Mouse (Mus musculus) kidney, adult 18-20 months (tissue): ENCODE data around the gene Tmem106a.
"Not testable (repeated sequence)": the region's sequence is repeated elsewhere in the genome, so short reads cannot be mapped to it uniquely, and the experiment has no call there.

Experiments
- DNase-seq: peaks from one replicate; pipeline ENCODE4 v3.0.0; 2021

Gene Tmem106a

GRCm38 (mm10) chr11:101582054-101583035 is at the start of gene Tmem106a:
TSS of gene Tmem106a (plus strand) at chr11:101582242.
- peak; percentile 81 for DNase-seq

GRCm38 (mm10) chr11:101543533-101543932 is 38.5 kb upstream of the Tmem106a start:
- no peak for DNase-seq

GRCm38 (mm10) chr11:101544132-101544531 is 37.9 kb upstream of the Tmem106a start:
- DNase-seq = no peak

- DNase-seq = no peak
Measured at GRCm38 (mm10) chr11:101548526-101548925, 33.5 kb upstream of the Tmem106a start.

GRCm38 (mm10) chr11:101551751-101552475 is 30.1 kb upstream of the Tmem106a start, which contains the start of the genes Brca1 and Nbr1:
TSS of gene Brca1 (minus strand) at chr11:101551955.
TSS of gene Nbr1 (plus strand) at chr11:101552149.
- DNase-seq = peak; percentile 98

- DNase-seq = peak; percentile 97
Measured at GRCm38 (mm10) chr11:101552476-101553300, 29.4 kb upstream of the Tmem106a start.

GRCm38 (mm10) chr11:101553354-101553930 is 28.6 kb upstream of the Tmem106a start:
- no peak for DNase-seq

- DNase-seq = peak; percentile 54
Measured at GRCm38 (mm10) chr11:101556541-101556940, 25.5 kb upstream of the Tmem106a start.

- no peak for DNase-seq
Measured at GRCm38 (mm10) chr11:101556954-101557353, 25.1 kb upstream of the Tmem106a start.

- DNase-seq = peak; percentile 60
Measured at GRCm38 (mm10) chr11:101562391-101562790, 19.7 kb upstream of the Tmem106a start.

- DNase-seq = no peak
Measured at GRCm38 (mm10) chr11:101568421-101568820, 13.6 kb upstream of the Tmem106a start.

- no peak for DNase-seq
Measured at GRCm38 (mm10) chr11:101576116-101576515, 5.9 kb upstream of the Tmem106a start.

- DNase-seq = no peak
Measured at GRCm38 (mm10) chr11:101581081-101581764, 819 bp upstream of the Tmem106a start.

GRCm38 (mm10) chr11:101583205-101583604 is 1.2 kb downstream of the Tmem106a start:
- no peak for DNase-seq

GRCm38 (mm10) chr11:101585031-101585430 is 3.0 kb downstream of the Tmem106a start:
- not testable (repeated sequence) for DNase-seq

GRCm38 (mm10) chr11:101585805-101586204 is 3.8 kb downstream of the Tmem106a start:
- DNase-seq = no peak

GRCm38 (mm10) chr11:101587676-101588075 is 5.6 kb downstream of the Tmem106a start:
- no peak for DNase-seq

- peak; percentile 39 for DNase-seq
Measured at GRCm38 (mm10) chr11:101588868-101589267, 6.8 kb downstream of the Tmem106a start.

- DNase-seq = peak; percentile 78
Measured at GRCm38 (mm10) chr11:101589444-101589843, 7.4 kb downstream of the Tmem106a start.

GRCm38 (mm10) chr11:101589989-101590624 is 8.1 kb downstream of the Tmem106a start:
- DNase-seq = no peak

GRCm38 (mm10) chr11:101599156-101599555 is 17.1 kb downstream of the Tmem106a start, which contains the start of gene Gm11634:
TSS of gene Gm11634 (minus strand) at chr11:101599256.
- no peak for DNase-seq
